Mouse (Mus musculus): ENCODE measurements at regions not wholly inside any gene's neighbourhood (a gene's known extent, or its start where the extent isn't known, plus 50 kb on each side); places are given as distances from the start of the nearest gene placed in this dataset.

- TF ChIP-seq CTCF (IDR thresholded peaks at IDR 0.05) = peak; percentile 53
- peak in 1 of 2 experiments; percentile 11 for DNase-seq (ENCODE audit: extremely low spot score in 1 of 2, low spot score in 2 of 2)
- H3K4me3 ChIP-seq = no peak overlapping the region
- H3K27ac ChIP-seq = no peak overlapping the region
- intact Hi-C loops (cut with DNase I) = loop anchor here (5.0 kb wide), 1 partner anchor 691 kb away; no protein-coding TSS in a partner anchor
These were observed 325.5 kb upstream of the 9130204L05Rik start for GRCm38 (mm10) chr3:91416137-91416536.
